8 mouse cellular contexts compared by ENCODE assay signal in genomic region chr4:88721791-88722721, GRCm38 (mm10). TPM values are rescaled to one million over a fixed set of nuclear protein-coding genes. Genes with fewer than 3 reads are reported as not detected.
DNase-seq lines count a peak whose midpoint lies in the region; ATAC-seq and TF ChIP-seq lines count a peak whose summit lies in the region.

Gm26566 (plus strand) TSS chr4:88721805.
Klhl9 (minus strand) TSS chr4:88722465.

- H3K9me3 ChIP-seq in CH12.LX (replicated peaks; ENCODE audit: low read length), result no peaks in the 10 kb centered on the region
- no peaks in the 10 kb centered on the region; the same call in 1 of the 2 replicates for H3K9me3 ChIP-seq in forebrain, embryonic 11.5 days (ENCODE audit: control insufficient read depth, low read length)
- no peaks in the 10 kb centered on the region for H3K9me3 ChIP-seq in heart, postnatal 0 days (replicated peaks; ENCODE audit: control insufficient read depth, low read length)
- H3K9me3 ChIP-seq in liver, embryonic 16.5 days (replicated peaks; ENCODE audit: control insufficient read depth, low read length), result no peaks in the 10 kb centered on the region
- no peaks in the 10 kb centered on the region for H3K9me3 ChIP-seq in neural tube, embryonic 13.5 days

- peak; percentile 87 for TF ChIP-seq POLR2A in CH12.LX (IDR thresholded peaks at IDR 0.05; ENCODE audit: low read depth, low read length)
- peak; percentile 92 for TF ChIP-seq POLR2A in testis, adult 2 months (IDR thresholded peaks at IDR 0.05; ENCODE audit: control insufficient read depth, low read depth, low read length)

- H3K79me2 ChIP-seq in CH12.LX (replicated peaks; ENCODE audit: control insufficient read depth, extremely low read depth, insufficient read depth, poor library complexity, severe bottlenecking), result peaks cover 32% of the 10 kb centered on the region

- dilution Hi-C loops in CH12.LX (cut with MboI; ENCODE audit: extremely low pct_ligation_motif_present, extremely low pct_unique_long_range_greater_than_20kb, low sequenced_read_pairs), result no loop called here

- DNase-seq in CH12.LX (ENCODE audit: extremely low read depth), result peak; percentile 87
- DNase-seq in c-Kit-positive CD71-positive TER-119-negative erythroid progenitor cells, embryonic 14.5 days (ENCODE audit: low read depth), result peak; percentile 76
- DNase-seq in forebrain, embryonic 11.5 days (ENCODE audit: low spot score), result peak; percentile 99
- peak; percentile 97 for DNase-seq in heart, postnatal 0 days (ENCODE audit: low spot score)
- peak; percentile 94 to 96 for DNase-seq in kidney, postnatal 4 days

- peak; percentile 97 for ATAC-seq in forebrain, embryonic 11.5 days (replicated peaks; ENCODE audit: low FRiP score)
- peak; percentile 98 for ATAC-seq in heart, postnatal 0 days (ENCODE audit: insufficient read depth, low read depth)
- ATAC-seq in liver, embryonic 16.5 days (ENCODE audit: low read depth), result peak; percentile 95
- peak; percentile 97 for ATAC-seq in neural tube, embryonic 13.5 days (ENCODE audit: low read depth)

- H3K27ac ChIP-seq in CH12.LX (ENCODE audit: insufficient read depth, low read depth), result peak within 1 kb of the TSS; percentile 85
- peak within 1 kb of the TSS; percentile 87 for H3K27ac ChIP-seq in forebrain, embryonic 11.5 days (ENCODE audit: low read depth, low read length)
- H3K27ac ChIP-seq in heart, postnatal 0 days (ENCODE audit: low read depth), result peak within 1 kb of the TSS; percentile 98
- H3K27ac ChIP-seq in liver, embryonic 16.5 days (ENCODE audit: low read length), result peak within 1 kb of the TSS; percentile 88
- peak within 1 kb of the TSS; percentile 97 for H3K27ac ChIP-seq in neural tube, embryonic 13.5 days (replicated peaks)
- peak within 1 kb of the TSS; percentile 100 for H3K27ac ChIP-seq in testis, adult 2 months (ENCODE audit: control insufficient read depth, insufficient read depth, low read depth, low read length)

- H3K4me1 ChIP-seq in CH12.LX (ENCODE audit: control insufficient read depth in 1 of 2, insufficient read depth in 2 of 2), result peaks cover 6 to 32% of the 10 kb centered on the region in 2 experiments
- H3K4me1 ChIP-seq in forebrain, embryonic 11.5 days (replicated peaks; ENCODE audit: control insufficient read depth, insufficient read depth, low read length), result peaks cover 15% of the 10 kb centered on the region; the same call in 1 of the 2 replicates
- peaks cover 9% of the 10 kb centered on the region for H3K4me1 ChIP-seq in heart, postnatal 0 days (ENCODE audit: control insufficient read depth, insufficient read depth)
- H3K4me1 ChIP-seq in liver, embryonic 16.5 days (ENCODE audit: control insufficient read depth, low read depth, low read length), result peaks cover 18% of the 10 kb centered on the region
- peaks cover 35% of the 10 kb centered on the region for H3K4me1 ChIP-seq in neural tube, embryonic 13.5 days (replicated peaks)
- H3K4me1 ChIP-seq in testis, adult 2 months (ENCODE audit: control insufficient read depth, insufficient read depth, low read length), result peaks cover 8% of the 10 kb centered on the region

- no peak for TF ChIP-seq CTCF in CH12.LX (conservative IDR thresholded peaks at IDR 0.05 in 1 of 2, IDR thresholded peaks at IDR 0.05 in 1 of 2; ENCODE audit: low read depth in 2 of 2, low read length in 2 of 2)
- no peak for TF ChIP-seq CTCF in heart, postnatal 0 days (IDR thresholded peaks at IDR 0.05; ENCODE audit: low read depth)
- no peak for TF ChIP-seq CTCF in testis, adult 2 months (IDR thresholded peaks at IDR 0.05; ENCODE audit: control insufficient read depth, insufficient read depth, insufficient replicate concordance, low read depth, low read length)

- H3K4me3 ChIP-seq in CH12.LX (replicated peaks in 1 of 3; ENCODE audit: low read depth in 2 of 3, low read length in 2 of 3, poor library complexity in 1 of 3), result peak within 1 kb of the TSS; percentile 87 to 91 (median 88)
- peak within 1 kb of the TSS; percentile 69 for H3K4me3 ChIP-seq in forebrain, embryonic 11.5 days (ENCODE audit: low read depth, low read length)
- peak within 1 kb of the TSS; percentile 85 for H3K4me3 ChIP-seq in heart, postnatal 0 days (ENCODE audit: low read depth, low read length)
- H3K4me3 ChIP-seq in liver, embryonic 16.5 days (ENCODE audit: low read depth, low read length), result peak within 1 kb of the TSS; percentile 79
- H3K4me3 ChIP-seq in neural tube, embryonic 13.5 days, result peak within 1 kb of the TSS; percentile 76
- H3K4me3 ChIP-seq in testis, adult 2 months (ENCODE audit: control insufficient read depth, low read depth, low read length), result peak within 1 kb of the TSS; percentile 99

- H3K9ac ChIP-seq in CH12.LX (ENCODE audit: insufficient read depth, low read depth), result peak within 1 kb of the TSS; percentile 84
- H3K9ac ChIP-seq in forebrain, embryonic 11.5 days (ENCODE audit: low read length), result peak within 1 kb of the TSS; percentile 95
- H3K9ac ChIP-seq in heart, postnatal 0 days (replicated peaks; ENCODE audit: low read depth, low read length), result peak within 1 kb of the TSS; percentile 98
- H3K9ac ChIP-seq in liver, embryonic 16.5 days (ENCODE audit: low read depth, low read length), result peak within 1 kb of the TSS; percentile 90
- H3K9ac ChIP-seq in neural tube, embryonic 13.5 days, result peak within 1 kb of the TSS; percentile 97

- in situ Hi-C loops in CH12.LX (cut with MboI; ENCODE audit: low pct_ligation_motif_present, low pct_unique_long_range_greater_than_20kb, low sequenced_read_pairs), result no loop called here

- no peaks in the 10 kb centered on the region for H3K27me3 ChIP-seq in CH12.LX (replicated peaks)
- no peaks in the 10 kb centered on the region for H3K27me3 ChIP-seq in forebrain, embryonic 11.5 days (ENCODE audit: control insufficient read depth, insufficient read depth, low read length)
- H3K27me3 ChIP-seq in heart, postnatal 0 days (ENCODE audit: control insufficient read depth, insufficient read depth, low read length), result no peaks in the 10 kb centered on the region
- no peaks in the 10 kb centered on the region for H3K27me3 ChIP-seq in liver, embryonic 16.5 days (ENCODE audit: control insufficient read depth, insufficient read depth, low read depth, low read length)
- H3K27me3 ChIP-seq in neural tube, embryonic 13.5 days, result no peaks in the 10 kb centered on the region
- no peaks in the 10 kb centered on the region for H3K27me3 ChIP-seq in testis, adult 2 months (ENCODE audit: control insufficient read depth, insufficient read depth, low read length)

- TF ChIP-seq RAD21 in CH12.LX (IDR thresholded peaks at IDR 0.05; ENCODE audit: low read depth, low read length), result no peak

- no peak for TF ChIP-seq EP300 in CH12.LX (IDR thresholded peaks at IDR 0.05; ENCODE audit: low read length)
- 0 out of 2 replicates have a peak, but pooled peaks have one; percentile 55 for TF ChIP-seq EP300 in heart, postnatal 0 days (IDR thresholded peaks at IDR 0.05; ENCODE audit: low read depth)

- H3K36me3 ChIP-seq in CH12.LX (replicated peaks in 1 of 2; ENCODE audit: control insufficient read depth in 1 of 2, insufficient read depth in 1 of 2, low read length in 1 of 2), result peaks cover 5 to 21% of the 10 kb centered on the region in 2 experiments
- H3K36me3 ChIP-seq in forebrain, embryonic 11.5 days (ENCODE audit: control insufficient read depth, insufficient read depth, low read length), result peaks cover 6% of the 10 kb centered on the region; the same call in 1 of the 2 replicates
- H3K36me3 ChIP-seq in heart, postnatal 0 days (replicated peaks; ENCODE audit: control insufficient read depth, insufficient read depth, low read length), result peaks cover 8% of the 10 kb centered on the region
- no peaks in the 10 kb centered on the region; the same call in 1 of the 2 replicates for H3K36me3 ChIP-seq in liver, embryonic 16.5 days (ENCODE audit: control insufficient read depth, insufficient read depth)
- H3K36me3 ChIP-seq in neural tube, embryonic 13.5 days, result peaks cover 13% of the 10 kb centered on the region
- peaks cover 1% of the 10 kb centered on the region; the same call in 1 of the 2 replicates for H3K36me3 ChIP-seq in testis, adult 2 months (ENCODE audit: control insufficient read depth, insufficient read depth, low read length)

- under 1% methylated on average over 82 of the region's 82 CpGs for WGBS in forebrain, embryonic 11.5 days
- WGBS in heart, postnatal 0 days, result under 1% methylated on average over 80 of the region's 82 CpGs
- WGBS in liver, embryonic 16.5 days (ENCODE audit: insufficient replicate concordance), result under 1% methylated on average over 82 of the region's 82 CpGs
- WGBS in neural tube, embryonic 13.5 days, result under 1% methylated on average over 82 of the region's 82 CpGs

- peak within 1 kb of the TSS; percentile 95 for H3K4me2 ChIP-seq in CH12.LX (ENCODE audit: insufficient read depth, low read depth, poor library complexity, severe bottlenecking)
- peak within 1 kb of the TSS; percentile 69 for H3K4me2 ChIP-seq in forebrain, embryonic 11.5 days (ENCODE audit: low read depth, low read length, severe bottlenecking)
- peak within 1 kb of the TSS; percentile 83 for H3K4me2 ChIP-seq in heart, postnatal 0 days (ENCODE audit: low read depth, low read length)
- peak within 1 kb of the TSS; percentile 82 for H3K4me2 ChIP-seq in liver, embryonic 16.5 days (ENCODE audit: low read depth, low read length)
- H3K4me2 ChIP-seq in neural tube, embryonic 13.5 days, result peak within 1 kb of the TSS; percentile 88

RNA-seq across cellular contexts. Expression of gene Gm26566, which starts in this region (rescaled TPM):
- total RNA-seq in CH12.LX (2012; rRNA removed) (10.2 and 11.9 TPM in 2 replicates), CH12.LX (2014; rRNA removed) (not detected in 2 replicates)
- polyA plus RNA-seq in CH12.LX (2012; ENCODE audit: insufficient read length, low read depth), result 0.49 TPM in 1 of 2 replicates, not detected in the other
- 0.81 and 1.3 TPM in 2 replicates for polyA plus RNA-seq in forebrain, embryonic 11.5 days (2014; fragmentation: Nextera tagmentation; extraction: Ambion mirVana)
- 0.69 and 0.81 TPM in 2 replicates for total RNA-seq in heart, postnatal 0 days (2014; rRNA removed; ENCODE audit: low replicate concordance)
- polyA plus RNA-seq in heart, postnatal 0 days (2015; fragmentation: Nextera tagmentation; extraction: Ambion mirVana), result 0.52 and 0.66 TPM in 2 replicates
- 0.25 and 0.32 TPM in 2 replicates for polyA plus RNA-seq in liver, embryonic 16.5 days (2015; fragmentation: Nextera tagmentation; extraction: Ambion mirVana)
- polyA plus RNA-seq in neural tube, embryonic 13.5 days (2015; fragmentation: Nextera tagmentation; extraction: Ambion mirVana), result 1.3 and 1.5 TPM in 2 replicates
- polyA plus RNA-seq in testis, adult 2 months (2012; rRNA removed), result 1.1 and 1.7 TPM in 2 replicates

RNA-seq across cellular contexts. Expression of gene Klhl9, which starts in this region (rescaled TPM):
- total RNA-seq in CH12.LX (2012; rRNA removed), result 40.0 and 42.2 TPM in 2 replicates
- 51.6 and 55.2 TPM in 2 replicates for total RNA-seq in CH12.LX (2014; rRNA removed)
- 16.1 and 19.1 TPM in 2 replicates for polyA plus RNA-seq in CH12.LX (2012; ENCODE audit: insufficient read length, low read depth)
- polyA plus RNA-seq in forebrain, embryonic 11.5 days (2014; fragmentation: Nextera tagmentation; extraction: Ambion mirVana), result 136 and 144 TPM in 2 replicates
- total RNA-seq in heart, postnatal 0 days (2014; rRNA removed; ENCODE audit: low replicate concordance), result 115 and 134 TPM in 2 replicates
- polyA plus RNA-seq in heart, postnatal 0 days (2015; fragmentation: Nextera tagmentation; extraction: Ambion mirVana), result 65.9 and 66.7 TPM in 2 replicates
- polyA plus RNA-seq in liver, embryonic 16.5 days (2015; fragmentation: Nextera tagmentation; extraction: Ambion mirVana), result 22.4 and 23.5 TPM in 2 replicates
- polyA plus RNA-seq in neural tube, embryonic 13.5 days (2015; fragmentation: Nextera tagmentation; extraction: Ambion mirVana), result 126 and 128 TPM in 2 replicates
- 5.4 TPM in 2 replicates for polyA plus RNA-seq in testis, adult 2 months (2012; rRNA removed)

Comparison
In these comparisons a context has a peak if more than half of its experiments do, and no peak if none do; other contexts are left out.
1. Peak in every context shown above with its lines: DNase-seq, ATAC-seq, H3K4me3 ChIP-seq and H3K27ac ChIP-seq.